Mouse (Mus musculus) heart, adult 8-10 months (tissue): ENCODE measurements around the gene Cactin. TPM values are rescaled to one million over a fixed set of nuclear protein-coding genes. Genes with fewer than 3 reads are reported as not detected.

ENCODE experiments used
- DNase-seq: peaks from one replicate; pipeline ENCODE4 v3.0.0; 2022; ENCODE audit warnings: low spot score
- total RNA-seq, 4 experiments: library from RNA; stranded (reverse); gene quantifications; 2 replicates each; pipeline ENCODE4 v1.2.4; 2022

Cactin gene
- total RNA-seq: 10 to 100 TPM; 14.4 to 19.2 (median 16.3) TPM

DNA sequence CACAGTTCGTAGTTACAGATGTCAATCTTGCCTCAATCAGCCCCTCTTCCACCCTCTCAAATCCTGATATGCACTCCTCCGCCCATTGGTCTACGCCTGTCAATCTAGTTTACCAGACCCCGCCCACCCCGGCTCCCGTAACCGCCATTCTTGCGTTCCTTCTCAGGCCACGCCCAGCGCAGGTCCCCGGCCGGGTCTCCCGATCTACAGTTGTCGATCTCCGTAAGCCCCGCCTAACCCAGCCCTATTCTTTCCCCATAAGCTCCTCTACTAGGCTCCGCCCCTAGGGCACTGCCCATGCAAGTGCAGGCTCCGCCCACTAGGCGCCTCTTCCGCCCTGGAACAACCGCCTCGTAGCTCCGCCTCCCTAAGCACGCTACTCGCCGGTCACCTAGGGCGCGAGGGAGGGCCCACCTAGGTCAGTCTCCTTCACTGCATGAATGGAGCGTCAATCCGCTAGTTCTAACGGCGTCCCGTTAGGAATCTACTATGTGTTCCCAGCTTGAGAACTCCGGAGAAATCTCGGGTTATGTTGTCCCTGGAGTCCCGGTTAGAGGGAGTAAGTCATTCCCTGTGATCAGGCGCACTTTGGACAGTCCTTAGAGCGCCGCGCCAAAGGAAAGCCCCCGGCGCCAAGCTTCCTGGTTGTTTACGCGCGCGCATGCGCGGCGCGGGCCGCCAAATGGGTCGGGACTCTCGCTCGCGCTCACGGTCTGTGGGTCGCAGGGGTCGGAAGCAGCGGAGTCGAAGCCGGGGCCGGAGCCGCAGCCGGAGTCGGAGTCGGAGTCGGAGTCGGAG, at the start of gene Cactin:
Gene Cactin, plus strand, starts transcription at position 554 of the 798 bp plus-strand sequence.
- DNase-seq: peak; percentile 99

DNA sequence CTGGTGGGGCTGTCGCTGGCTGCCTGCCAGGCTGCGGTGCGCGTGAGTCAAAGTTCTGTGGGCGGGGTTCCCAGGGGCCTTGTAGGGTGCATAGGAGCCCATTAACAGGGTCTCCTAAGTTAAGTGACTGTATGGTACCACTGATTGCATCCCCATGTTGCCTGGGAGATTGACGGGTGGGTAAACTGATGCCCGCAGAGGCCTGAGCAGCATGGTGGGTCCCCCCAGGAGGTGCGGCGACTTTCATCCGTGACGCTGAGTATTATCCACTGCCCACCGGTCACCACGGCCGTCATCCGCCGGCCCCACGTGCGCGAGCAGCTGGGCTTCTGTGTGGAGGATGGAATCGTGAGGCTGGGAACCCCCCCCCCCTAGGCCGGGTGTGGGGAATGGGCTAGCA, 48.5 kb upstream of the Cactin start:
- no peak for DNase-seq

DNA sequence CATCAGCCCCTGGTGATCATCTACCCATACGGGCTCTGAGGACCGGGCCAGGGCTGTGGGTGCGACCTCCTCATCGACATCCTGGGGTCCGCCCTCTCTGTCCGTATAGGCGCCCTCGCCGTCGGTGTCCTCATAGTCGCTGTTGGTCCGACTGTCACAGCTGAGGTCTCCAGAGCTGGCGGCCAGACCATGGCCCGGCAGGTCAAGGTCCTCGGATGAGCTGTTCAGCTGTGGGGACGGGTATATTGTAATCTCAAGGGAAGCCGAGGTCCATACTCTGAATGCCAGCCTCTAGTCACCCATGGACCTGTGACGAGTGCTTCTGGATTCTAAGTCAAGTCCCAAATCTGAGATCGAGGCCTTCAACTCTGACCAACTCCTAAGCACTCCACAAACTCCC, 47.1 kb upstream of the Cactin start:
- no peak for DNase-seq

DNA sequence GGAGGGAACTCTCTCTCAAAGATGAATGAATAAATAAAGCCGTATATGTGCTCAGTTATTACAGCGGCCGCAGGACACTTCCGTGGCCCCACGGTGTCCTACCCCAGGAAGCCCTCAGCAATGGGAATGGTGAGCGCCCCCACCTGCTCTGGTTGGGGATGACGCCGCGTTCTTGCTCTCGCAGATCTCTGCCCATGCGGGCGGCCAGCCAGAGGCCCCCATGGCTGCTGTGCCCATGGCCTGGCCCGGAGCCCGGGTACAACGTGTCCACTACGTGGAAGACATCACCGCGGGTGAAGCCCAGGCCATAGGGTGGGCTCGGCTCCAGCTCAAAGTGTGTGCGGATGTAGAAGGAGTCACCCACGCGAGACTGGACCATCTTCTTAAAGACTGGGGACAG, 43.2 kb upstream of the Cactin start:
- no peak for DNase-seq

DNA sequence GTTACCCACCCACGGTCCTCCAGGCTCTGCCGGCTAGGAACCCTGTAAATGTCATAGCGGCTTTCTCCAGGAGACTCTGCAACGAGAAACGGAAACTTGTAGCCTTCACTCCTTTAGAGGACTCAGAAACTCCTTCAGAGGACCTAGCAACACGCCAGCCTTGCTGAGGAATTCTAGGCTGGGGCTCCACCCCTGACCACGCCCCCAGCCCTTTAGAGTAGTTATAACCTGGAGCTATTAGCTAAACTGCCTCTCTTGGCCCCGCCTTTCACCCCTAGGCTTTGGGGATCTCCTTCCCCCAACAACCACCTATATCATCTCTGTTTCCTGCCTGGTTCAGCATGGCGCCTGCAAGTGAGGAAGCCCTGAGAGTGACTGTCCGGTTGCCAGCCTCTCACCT, 41.4 kb upstream of the Cactin start:
- no peak for DNase-seq

DNA sequence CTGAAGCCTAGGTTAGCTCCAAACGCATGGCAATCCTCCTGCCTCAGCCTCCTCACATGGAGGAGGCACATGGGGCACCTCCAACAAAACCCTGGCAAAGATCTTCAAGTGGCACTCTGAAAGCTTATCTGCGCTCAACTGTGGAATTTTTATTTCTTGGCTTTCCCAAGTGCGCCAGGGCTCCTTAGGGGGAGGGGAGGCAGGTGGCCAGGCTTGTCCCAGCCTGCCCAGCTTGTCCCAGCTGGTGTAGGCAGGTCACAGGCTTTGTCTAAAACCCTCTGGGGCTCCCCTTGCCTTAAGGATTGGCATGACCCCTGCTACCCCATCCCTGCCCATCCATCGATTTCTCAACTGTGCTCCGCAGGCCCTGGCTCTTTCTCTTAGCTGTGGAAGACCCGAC, 36.7 kb upstream of the Cactin start:
- DNase-seq: no peak

DNA sequence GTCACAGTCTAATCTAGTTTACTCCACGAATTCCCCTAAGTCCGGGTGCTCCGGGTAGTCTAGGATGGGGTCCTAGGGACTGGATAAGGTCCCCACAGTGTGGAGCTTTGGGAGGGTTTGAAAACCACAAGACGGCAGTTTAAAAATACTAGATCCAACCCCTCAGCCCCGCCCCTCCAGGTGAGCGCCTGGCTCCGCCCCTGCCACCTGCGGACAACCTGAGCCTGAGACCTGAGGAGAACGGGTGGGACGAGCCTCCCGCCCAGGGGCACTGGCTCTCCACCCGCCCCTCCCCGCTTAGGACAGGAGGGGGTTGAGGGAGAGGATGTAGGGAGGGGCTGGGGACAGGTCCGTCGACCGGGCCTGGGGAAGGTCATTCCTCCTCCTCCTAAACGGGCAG, 36.2 kb upstream of the Cactin start:
- no peak for DNase-seq

DNA sequence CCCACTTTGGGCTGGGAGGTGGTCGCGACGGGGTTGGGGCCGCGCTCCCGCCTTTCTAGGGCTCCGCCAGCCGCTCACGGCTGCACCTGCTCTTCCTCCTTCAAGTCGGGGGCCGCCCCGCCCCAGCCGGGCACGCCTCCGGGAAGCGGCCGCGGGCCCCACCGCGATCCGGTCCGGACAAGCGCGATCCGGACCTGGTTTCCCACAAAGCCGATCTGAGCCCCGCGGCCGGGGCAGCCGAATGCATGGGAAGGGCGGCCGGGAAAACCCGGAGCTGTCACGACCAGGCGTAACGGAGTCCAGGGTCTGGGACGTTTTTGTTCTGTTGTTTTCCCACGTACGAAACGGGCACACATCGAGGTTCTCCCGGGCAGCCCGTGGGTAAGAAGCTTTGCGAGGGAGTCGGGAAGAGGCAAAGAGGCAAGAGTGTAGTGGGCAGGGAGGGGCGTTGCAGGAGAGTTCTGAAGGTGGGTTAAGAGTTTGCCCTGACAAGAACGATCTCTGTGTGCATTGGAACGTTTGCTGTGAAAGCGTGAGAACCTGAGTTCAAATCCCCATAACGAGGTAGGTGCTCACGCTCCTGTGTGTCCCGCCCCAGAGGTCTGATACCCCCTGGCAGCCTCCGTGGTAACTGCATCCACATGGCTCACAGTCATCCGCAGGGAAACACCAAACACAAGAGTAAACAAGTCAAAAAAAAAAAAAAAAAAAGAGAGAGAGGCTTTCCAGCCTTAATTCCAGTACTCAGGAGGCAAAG, 35.0 kb upstream of the Cactin start:
- peak; percentile 85 for DNase-seq

DNA sequence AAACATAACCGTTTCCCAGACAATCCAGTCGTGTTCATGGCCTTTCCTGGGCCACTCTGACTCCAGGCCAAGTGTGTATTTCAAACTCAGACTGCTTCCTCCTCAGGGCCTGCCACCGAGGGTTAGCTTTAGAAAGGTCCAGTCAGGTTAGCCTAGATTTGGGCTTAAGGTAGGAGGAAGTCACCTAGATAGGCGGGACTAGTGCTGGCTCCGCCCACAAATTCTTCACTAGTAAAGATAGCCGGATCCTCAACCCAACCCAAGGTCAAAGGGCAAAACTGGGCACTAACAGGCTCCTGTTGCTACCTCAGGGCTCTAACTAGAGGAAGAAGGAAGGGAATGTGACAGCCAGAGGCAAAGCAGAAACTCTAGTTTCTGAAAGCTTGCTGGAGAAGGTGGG, 34.3 kb upstream of the Cactin start:
- DNase-seq: no peak

DNA sequence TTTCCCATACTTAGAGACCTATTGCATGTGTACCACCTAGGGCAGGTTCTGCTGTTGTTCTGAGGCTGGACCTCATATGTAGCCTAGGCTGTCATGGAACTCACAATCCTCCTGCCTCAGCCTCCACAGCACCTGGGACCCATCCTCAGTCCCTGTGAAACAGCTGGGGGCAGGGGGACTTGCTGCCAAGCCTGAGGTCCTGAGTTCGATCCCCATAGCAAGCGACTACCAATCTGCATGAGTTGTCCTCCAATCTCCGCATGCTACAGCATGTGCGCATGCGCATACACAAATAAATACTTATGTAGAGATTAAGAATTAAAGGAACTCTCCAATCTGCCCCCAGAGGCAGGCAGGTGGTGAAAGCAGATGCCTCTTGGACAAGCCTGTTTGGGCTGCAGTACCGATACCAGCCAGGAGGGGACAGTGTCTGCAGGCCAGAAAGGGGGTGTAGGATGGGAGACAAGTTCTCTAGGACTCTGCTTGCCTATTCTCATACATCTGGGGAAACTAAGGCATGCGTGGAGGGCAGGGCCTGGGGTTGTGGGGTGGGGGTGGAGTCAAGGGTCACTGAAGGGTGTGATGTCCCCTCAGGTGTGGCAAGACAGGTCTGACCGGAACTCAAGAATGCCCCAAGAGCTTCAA, 33.3 kb upstream of the Cactin start:
- no peak for DNase-seq

DNA sequence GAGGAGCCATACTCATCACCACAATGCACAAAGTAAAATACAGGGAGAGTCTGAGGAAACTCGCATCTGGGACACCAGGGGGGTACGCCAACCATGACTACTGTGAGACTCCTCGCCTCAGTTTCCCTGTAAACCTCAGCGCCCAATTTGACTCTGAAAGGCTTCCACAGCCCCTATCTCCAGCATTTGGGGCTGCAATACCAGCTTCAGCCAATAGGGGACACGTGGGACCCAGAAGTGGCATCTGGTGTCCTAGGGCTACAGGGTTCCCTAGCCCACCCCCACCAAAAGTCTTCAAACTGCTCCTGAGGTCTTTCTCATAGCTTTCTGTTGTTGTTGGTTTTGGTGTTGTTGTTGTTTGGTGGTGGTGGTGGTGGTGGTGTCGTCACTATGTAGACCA, 32.3 kb upstream of the Cactin start:
- DNase-seq: no peak

DNA sequence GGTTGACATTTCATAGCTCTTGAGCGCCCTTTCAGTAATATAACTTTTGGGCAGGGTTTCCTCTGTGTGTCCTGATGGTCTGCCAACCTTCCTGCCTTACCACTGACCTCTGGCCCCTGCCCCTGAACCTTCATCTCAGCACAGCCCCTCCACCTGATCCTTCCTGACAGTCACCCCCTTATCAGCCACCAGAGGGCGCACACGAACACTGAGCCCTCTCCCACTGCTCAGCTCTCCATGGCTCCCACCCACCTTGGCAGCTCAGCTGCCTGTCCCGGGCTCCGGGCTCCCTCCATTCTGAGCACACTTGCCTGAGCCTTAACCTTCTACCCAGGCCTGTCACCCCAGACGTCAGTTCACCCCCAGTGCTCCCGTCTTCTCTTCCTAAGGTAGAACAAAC, 31.6 kb upstream of the Cactin start:
- no peak for DNase-seq

DNA sequence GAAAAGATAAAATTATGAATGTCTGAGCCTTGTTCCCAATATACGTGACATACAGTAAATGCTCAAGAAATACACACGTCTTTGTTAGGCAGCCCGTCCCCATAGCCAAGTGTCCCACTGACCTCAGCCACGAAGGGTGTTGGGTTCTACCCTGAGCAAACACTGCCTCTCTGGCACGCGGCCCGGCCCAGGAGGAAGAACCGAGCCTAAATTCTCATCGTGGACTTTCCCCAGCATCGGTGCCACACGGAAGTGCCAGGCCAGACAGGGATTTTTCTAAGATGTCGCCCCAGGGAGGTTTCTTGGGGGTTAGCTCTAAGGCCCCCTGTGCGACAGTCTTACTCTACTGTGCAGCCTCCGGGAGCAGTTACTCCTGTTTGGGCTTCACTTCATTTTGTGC, 31.1 kb upstream of the Cactin start:
- no peak for DNase-seq

DNA sequence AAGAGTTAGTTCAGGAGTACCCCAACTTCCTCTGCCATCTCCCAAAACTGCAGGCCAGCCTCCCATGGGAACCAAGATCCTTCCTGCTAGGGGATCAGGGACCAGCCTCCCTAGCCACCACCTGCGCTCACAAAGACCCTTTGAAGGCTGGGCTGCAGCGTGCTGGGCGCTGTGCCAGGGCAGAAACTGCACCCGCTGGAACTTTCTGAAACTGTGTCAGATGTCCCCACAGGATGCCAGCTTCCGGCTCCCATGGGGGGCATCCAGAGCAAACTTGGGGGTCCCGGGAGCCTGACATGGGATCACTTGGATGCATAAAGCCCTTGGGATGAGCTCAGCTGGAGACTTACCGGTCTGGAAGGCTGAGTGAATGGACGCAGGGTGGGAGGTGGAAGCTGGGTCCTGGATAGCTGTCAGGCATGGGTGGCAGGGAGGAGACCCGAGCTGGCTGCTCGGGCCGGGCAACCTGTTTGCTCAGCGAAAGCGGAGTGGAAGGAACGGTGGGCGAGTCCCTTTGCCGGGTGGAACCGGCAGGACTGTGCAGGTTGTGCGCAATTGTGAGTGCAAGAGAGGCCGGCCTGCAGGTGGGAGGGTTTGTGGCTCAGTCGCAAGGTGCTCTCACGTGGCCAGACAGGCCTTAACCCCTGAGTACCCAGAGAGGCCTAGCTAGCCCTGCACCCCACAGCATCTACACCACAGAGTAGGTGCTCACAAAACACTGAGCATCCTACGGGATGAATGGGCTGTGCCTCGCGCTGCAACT, 30.0 kb upstream of the Cactin start:
- no peak for DNase-seq

DNA sequence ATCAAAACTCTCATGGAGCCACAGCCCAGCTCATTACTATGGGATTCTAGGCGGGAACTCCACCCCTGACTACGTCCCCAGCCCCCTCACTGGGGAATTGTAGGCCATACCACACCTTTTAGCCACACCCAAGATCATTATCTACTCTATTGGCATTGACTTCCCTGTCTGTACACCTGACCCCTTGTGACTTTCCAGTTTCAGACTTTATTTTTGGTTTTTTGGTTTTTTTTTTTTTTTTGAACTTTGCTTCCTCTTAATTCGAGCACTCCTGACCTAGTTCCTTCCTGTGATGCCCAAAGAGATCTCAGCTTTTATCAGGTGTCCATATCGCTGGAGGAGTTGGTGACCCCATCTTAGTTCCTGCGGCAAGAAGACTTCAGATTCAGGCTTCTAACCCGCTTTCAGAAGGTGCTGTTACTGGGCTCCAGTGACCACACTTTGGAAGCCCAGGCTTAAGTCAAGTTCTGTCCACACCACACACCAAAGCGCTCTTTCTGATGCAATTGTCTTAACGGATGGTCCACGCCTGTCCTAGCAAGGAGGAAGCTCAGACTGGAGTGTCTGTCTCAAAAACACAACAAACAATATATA, 29.3 kb upstream of the Cactin start, which contains the start of gene Tjp3:
Gene Tjp3, minus strand, starts transcription at position 71 of the 594 bp plus-strand sequence.
- no peak for DNase-seq

DNA sequence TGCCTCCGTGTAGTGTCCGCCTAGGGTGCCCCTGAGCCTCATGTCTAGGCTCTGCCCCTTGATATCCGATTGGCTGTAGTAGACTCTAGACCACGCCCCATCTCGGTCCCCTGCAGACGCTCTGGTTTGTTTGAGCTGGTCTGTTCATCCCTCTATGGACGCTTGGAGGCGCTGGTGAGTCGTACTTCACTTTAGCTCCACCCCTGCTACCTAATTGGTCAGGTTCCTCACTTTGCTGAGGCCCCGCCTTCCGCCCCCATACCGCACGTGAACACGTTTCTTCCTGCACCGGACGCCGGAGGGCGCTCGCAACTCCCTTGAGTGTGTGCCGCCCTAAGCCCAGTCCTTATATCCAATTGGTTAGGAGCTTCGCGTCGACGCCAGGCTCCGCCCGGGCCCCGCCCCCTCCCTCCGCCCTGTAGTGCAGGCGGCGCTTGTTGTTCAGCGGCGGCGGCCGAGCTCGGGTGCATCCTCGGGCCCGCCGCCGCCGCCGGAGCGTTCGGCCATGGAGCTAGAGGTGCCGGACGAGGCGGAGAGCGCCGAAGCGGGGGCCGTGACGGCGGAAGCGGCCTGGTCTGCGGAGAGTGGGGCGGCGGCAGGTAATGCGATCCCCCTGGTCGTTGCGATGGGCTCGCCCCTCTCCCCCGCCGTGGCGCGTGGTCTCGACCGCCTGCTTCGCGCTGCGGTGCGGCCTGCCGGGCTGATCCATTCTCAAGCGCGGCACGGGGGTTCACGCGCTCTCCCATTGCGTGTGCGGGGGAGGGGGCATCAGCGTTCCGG, 28.2 kb upstream of the Cactin start, which contains the start of gene Pip5k1c:
Gene Pip5k1c, plus strand, starts transcription at position 410 of the 780 bp plus-strand sequence.
- DNase-seq: peak; percentile 99

DNA sequence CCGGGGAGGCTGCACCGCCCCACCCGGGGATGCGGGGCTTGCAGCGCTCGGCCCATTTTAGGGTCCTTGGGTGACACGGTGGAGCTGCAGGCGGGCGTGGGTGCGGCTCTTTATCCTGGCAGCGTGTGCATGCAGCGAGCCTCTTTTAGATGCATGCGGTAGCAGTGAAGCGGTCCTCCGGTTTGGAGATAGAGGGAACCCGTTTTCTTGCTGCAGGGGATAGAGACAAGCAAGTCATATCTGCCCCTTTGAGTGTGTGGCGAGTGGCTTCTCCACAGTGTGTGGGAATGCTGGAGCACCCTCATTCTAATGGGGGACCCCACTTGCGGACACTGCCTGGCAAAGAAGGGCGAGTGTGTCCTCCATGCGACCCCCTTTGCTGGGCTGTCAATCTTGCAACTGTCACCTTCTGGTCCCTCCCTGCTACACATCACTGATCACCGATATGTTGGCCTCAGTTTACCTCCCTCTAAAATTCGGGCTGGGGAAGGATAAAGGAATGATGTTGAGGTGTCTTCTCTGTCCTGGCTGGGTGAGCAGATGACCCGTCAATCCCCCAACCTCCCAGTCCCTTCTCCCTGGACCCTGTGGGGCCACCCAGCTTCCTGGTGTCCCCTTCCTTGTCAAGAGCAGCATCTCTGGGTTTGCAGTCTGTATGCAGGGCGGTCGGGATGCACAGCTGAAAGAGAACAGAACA, 27.4 kb upstream of the Cactin start:
- no peak for DNase-seq

DNA sequence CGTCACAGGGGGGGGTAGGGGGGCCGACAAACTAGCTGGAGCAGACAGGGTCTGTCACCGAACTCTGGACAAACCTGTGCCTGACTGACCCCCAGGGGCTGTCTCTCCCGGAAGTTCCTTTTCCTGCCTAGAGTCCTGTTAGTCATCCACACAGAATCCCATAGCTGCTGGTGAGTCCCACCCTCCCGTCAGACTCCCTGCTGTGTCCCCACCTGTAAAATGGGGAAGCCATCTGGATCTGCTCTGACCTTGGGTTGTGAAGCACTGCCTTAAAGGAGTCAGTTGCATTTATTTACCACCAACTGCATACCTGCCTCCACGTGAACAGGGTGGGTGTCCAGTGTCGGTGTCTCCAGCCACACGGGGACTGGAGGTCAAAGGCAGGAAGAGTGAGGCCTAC, 26.5 kb upstream of the Cactin start:
- DNase-seq: no peak

DNA sequence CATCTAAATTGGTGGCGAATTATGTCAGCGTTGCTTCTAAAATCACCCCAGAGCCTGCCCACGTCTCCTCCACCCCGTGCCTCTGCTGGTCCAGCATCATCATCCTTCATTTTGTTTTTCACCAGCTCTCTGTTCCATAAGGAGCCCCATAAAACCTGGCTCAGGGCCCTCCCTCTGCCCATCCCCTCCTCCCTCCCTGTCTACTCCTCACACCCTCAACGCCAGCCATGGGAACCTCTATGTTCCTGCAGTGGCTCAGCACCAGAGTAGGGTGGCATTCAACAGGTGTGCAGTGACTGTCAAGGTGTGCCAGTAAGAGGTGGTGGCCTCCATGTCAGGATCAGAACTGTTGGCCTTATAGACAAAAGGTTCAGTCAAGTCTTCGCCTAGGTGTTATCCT, 25.7 kb upstream of the Cactin start:
- DNase-seq: no peak

DNA sequence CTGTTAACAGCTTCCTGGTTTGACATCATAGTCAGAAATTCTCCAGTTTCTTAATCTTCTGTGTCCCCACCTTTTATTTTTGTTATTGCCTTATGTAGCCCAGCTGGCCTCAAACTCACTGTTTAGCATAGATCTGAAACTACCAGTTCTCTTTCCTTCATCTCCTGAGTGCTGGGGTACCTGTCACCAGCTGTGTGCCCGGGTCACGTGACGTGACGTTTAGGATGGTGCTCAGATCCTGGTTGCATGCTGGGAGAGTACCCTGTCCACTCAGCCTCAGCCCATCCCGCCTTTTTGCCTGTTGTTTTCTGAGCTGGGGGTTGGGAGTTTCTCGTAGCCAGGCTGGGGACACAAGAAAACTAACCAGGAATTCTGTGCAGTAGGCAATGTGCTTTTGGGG, 23.7 kb upstream of the Cactin start:
- no peak for DNase-seq
